Mouse (Mus musculus) bone marrow, adult 2 months (tissue): ENCODE results near the gene Me1. TPM values are rescaled to one million over a fixed set of nuclear protein-coding genes. Genes with fewer than 3 reads are reported as not detected.

ENCODE experiments used
- H3K27ac ChIP-seq: fragments of 200-500 bp; 2 replicates; pipeline ENCODE4 v1.5.1; 2012; ENCODE audit warnings: low read depth, mild to moderate bottlenecking, control low read depth, inconsistent platforms, low read length; ENCODE audit not compliant: control insufficient read depth, poor library complexity, insufficient read depth
- H3K4me1 ChIP-seq: fragments of 200-500 bp; 2 replicates; pipeline ENCODE4 v1.6.1; 2011; ENCODE audit warnings: low read length; ENCODE audit not compliant: control insufficient read depth, insufficient read depth
- H3K4me3 ChIP-seq: fragments of 200-500 bp; replicated peaks from 2 replicates; pipeline ENCODE3; 2011; ENCODE audit warnings: mild to moderate bottlenecking, low read depth, low read length, control low read depth; ENCODE audit not compliant: control insufficient read depth
- CTCF ChIP-seq: fragments of 200-500 bp; IDR thresholded peaks from 2 replicates; pipeline ENCODE4 v1.5.1; 2011; ENCODE audit warnings: low read length, control low read depth; ENCODE audit not compliant: control insufficient read depth, insufficient read depth
- POLR2A ChIP-seq: fragments of 200-500 bp; IDR thresholded peaks from 2 replicates; pipeline ENCODE4 v1.6.1; 2011; ENCODE audit warnings: low read depth, mild to moderate bottlenecking, control low read depth, low read length, borderline replicate concordance; ENCODE audit not compliant: control insufficient read depth
- WGBS: fragments of 180-500 bp; shearing (Covaris S2); methylation state at CpG from one replicate; pipeline ENCODE4 v1.1.7; 2018; 5-methylcytosine and 5-hydroxymethylcytosine counted together
- polyA plus RNA-seq: library from polyadenylated mRNA; stranded (reverse); fragments of >200 nt; gene quantifications from 2 replicates; pipeline ENCODE4 v1.2.4, GENCODE M21; 2011; ENCODE audit warnings: low replicate concordance; ENCODE audit not compliant: missing spikeins, insufficient read depth, insufficient read length

Me1 gene
- polyA plus RNA-seq, 1 experiment, result 3.0 TPM

GRCm38 (mm10) chr9:86680431-86680830 is 15.3 kb downstream of the Me1 start:
- Histone ChIP-seq H3K27ac (no peak overlapping the region), H3K4me1 (no peaks in the 10 kb centered on the region), H3K4me3 (no peak overlapping the region)
- WGBS, result 84% methylated on average over 6 of the region's 6 CpGs
- TF ChIP-seq POLR2A (no peak), CTCF (no peak)

GRCm38 (mm10) chr9:86679843-86680417 is 15.8 kb downstream of the Me1 start:
- TF ChIP-seq CTCF, result no peak
- no peak for TF ChIP-seq POLR2A
- H3K4me3 ChIP-seq, result no peak overlapping the region
- WGBS, result 84% methylated on average over 11 of the region's 11 CpGs
- H3K4me1 ChIP-seq, result no peaks in the 10 kb centered on the region
- no peak overlapping the region for H3K27ac ChIP-seq

- 79% methylated on average over 3 of the region's 3 CpGs for WGBS
- H3K4me1 ChIP-seq, result no peaks in the 10 kb centered on the region
- no peak overlapping the region for H3K4me3 ChIP-seq
- no peak overlapping the region for H3K27ac ChIP-seq
- no peak for TF ChIP-seq CTCF
- no peak for TF ChIP-seq POLR2A
Measured at GRCm38 (mm10) chr9:86676246-86676645, 19.5 kb downstream of the Me1 start.

GRCm38 (mm10) chr9:86675426-86675825 is 20.3 kb downstream of the Me1 start:
- Histone ChIP-seq H3K27ac (no peak overlapping the region), H3K4me1 (no peaks in the 10 kb centered on the region), H3K4me3 (no peak overlapping the region)
- TF ChIP-seq POLR2A, result no peak
- no peak for TF ChIP-seq CTCF
- 84% methylated on average over 2 of the region's 2 CpGs for WGBS

- H3K4me1 ChIP-seq, result no peaks in the 10 kb centered on the region
- no peak overlapping the region for H3K27ac ChIP-seq
- 79% methylated on average over 5 of the region's 5 CpGs for WGBS
- H3K4me3 ChIP-seq, result no peak overlapping the region
- no peak for TF ChIP-seq POLR2A
- TF ChIP-seq CTCF, result no peak
Measured at GRCm38 (mm10) chr9:86672907-86673472, 22.8 kb downstream of the Me1 start.

GRCm38 (mm10) chr9:86668590-86669252 is 27.0 kb downstream of the Me1 start:
- H3K27ac ChIP-seq, result no peak overlapping the region
- no peak overlapping the region for H3K4me3 ChIP-seq
- H3K4me1 ChIP-seq, result no peaks in the 10 kb centered on the region
- WGBS, result 74% methylated on average over 8 of the region's 8 CpGs
- no peak for TF ChIP-seq POLR2A
- TF ChIP-seq CTCF, result no peak

- TF ChIP-seq POLR2A, result no peak
- no peak for TF ChIP-seq CTCF
- H3K4me3 ChIP-seq, result no peak overlapping the region
- H3K27ac ChIP-seq, result no peak overlapping the region
- H3K4me1 ChIP-seq, result no peaks in the 10 kb centered on the region
- 79% methylated on average over 7 of the region's 7 CpGs for WGBS
Measured at GRCm38 (mm10) chr9:86667138-86667750, 28.5 kb downstream of the Me1 start.

GRCm38 (mm10) chr9:86661679-86662078 is 34.1 kb downstream of the Me1 start:
- Histone ChIP-seq H3K4me3 (no peak overlapping the region), H3K4me1 (no peaks in the 10 kb centered on the region), H3K27ac (no peak overlapping the region)
- 87% methylated on average over 6 of the region's 6 CpGs for WGBS
- no peak for TF ChIP-seq CTCF
- TF ChIP-seq POLR2A, result no peak

- TF ChIP-seq CTCF, result no peak
- TF ChIP-seq POLR2A, result no peak
- Histone ChIP-seq H3K27ac (no peak overlapping the region), H3K4me1 (no peaks in the 10 kb centered on the region), H3K4me3 (no peak overlapping the region)
- 81% methylated on average over 3 of the region's 3 CpGs for WGBS
Measured at GRCm38 (mm10) chr9:86661266-86661665, 34.5 kb downstream of the Me1 start.
